Mouse (Mus musculus) hindbrain, embryonic 14.5 days (tissue): Measurements from ENCODE around the gene Samd9l. TPM values are rescaled to one million over a fixed set of nuclear protein-coding genes. Genes with fewer than 3 reads are reported as not detected.
"Not testable (repeated sequence)": the region's sequence is repeated elsewhere in the genome, so short reads cannot be mapped to it uniquely, and the experiment has no call there.

Experiments used
- ATAC-seq: fragments of 200-750 bp; cut with Nextera tagmentation; 2 replicates; pipeline ENCODE4 v1.8.0; 2017; ENCODE audit warnings: moderate number of reproducible peaks, mild to moderate bottlenecking, moderate TSS enrichment, moderate library complexity; ENCODE audit not compliant: low FRiP score
- DNase-seq: peaks from one replicate; pipeline ENCODE4 v3.0.0-alpha.2; 2015; ENCODE audit warnings: low spot score
- H3K27ac ChIP-seq: fragments of 300-500 bp; sonication (generic); 2 replicates; pipeline ENCODE4 v1.5.1; 2014; ENCODE audit warnings: mild to moderate bottlenecking, moderate library complexity
- H3K27me3 ChIP-seq: fragments of 300-500 bp; sonication (generic); 2 replicates; pipeline ENCODE4 v1.6.1; 2014; ENCODE audit warnings: mild to moderate bottlenecking, low read length, mixed read lengths; ENCODE audit not compliant: control insufficient read depth, insufficient read depth
- H3K36me3 ChIP-seq: fragments of 300-500 bp; sonication (generic); replicated peaks from 2 replicates; pipeline ENCODE4 v1.6.1; 2014; ENCODE audit not compliant: control insufficient read depth, insufficient read depth
- H3K4me1 ChIP-seq: fragments of 300-500 bp; sonication (generic); replicated peaks from 2 replicates; pipeline ENCODE4 v1.6.1; 2014; ENCODE audit warnings: antibody characterized with exemption, low read length, mixed read lengths; ENCODE audit not compliant: control insufficient read depth, insufficient read depth
- H3K4me2 ChIP-seq: fragments of 300-500 bp; sonication (generic); replicated peaks from 2 replicates; pipeline ENCODE4 v1.6.1; 2014; ENCODE audit warnings: mild to moderate bottlenecking, moderate library complexity
- H3K4me3 ChIP-seq: fragments of 300-500 bp; sonication (generic); replicated peaks from 2 replicates; pipeline ENCODE4 v1.5.1; 2014; ENCODE audit warnings: mild to moderate bottlenecking, low read length
- H3K9ac ChIP-seq: fragments of 300-500 bp; sonication (generic); 2 replicates; pipeline ENCODE4 v1.6.1; 2014
- H3K9me3 ChIP-seq: fragments of 300-500 bp; sonication (generic); 2 replicates; pipeline ENCODE4 v1.6.1; 2016; ENCODE audit warnings: low read length; ENCODE audit not compliant: control insufficient read depth
- WGBS: fragments of 180-500 bp; shearing (Covaris S2); extraction: QIAGEN DNeasy Blood & Tissue Kit; methylation state at CpG from one replicate; pipeline ENCODE4 v1.1.7; 2014; 5-methylcytosine and 5-hydroxymethylcytosine counted together
- polyA plus RNA-seq: library from polyadenylated mRNA; unstranded; fragments of >200 nt; fragmentation: Nextera tagmentation; extraction: Ambion mirVana; gene quantifications from 2 replicates; pipeline ENCODE4 v1.2.1, GENCODE M21; 2014

Gene Samd9l
- polyA plus RNA-seq, 1 experiment from 2014 or later, result 1.6 TPM

DNA sequence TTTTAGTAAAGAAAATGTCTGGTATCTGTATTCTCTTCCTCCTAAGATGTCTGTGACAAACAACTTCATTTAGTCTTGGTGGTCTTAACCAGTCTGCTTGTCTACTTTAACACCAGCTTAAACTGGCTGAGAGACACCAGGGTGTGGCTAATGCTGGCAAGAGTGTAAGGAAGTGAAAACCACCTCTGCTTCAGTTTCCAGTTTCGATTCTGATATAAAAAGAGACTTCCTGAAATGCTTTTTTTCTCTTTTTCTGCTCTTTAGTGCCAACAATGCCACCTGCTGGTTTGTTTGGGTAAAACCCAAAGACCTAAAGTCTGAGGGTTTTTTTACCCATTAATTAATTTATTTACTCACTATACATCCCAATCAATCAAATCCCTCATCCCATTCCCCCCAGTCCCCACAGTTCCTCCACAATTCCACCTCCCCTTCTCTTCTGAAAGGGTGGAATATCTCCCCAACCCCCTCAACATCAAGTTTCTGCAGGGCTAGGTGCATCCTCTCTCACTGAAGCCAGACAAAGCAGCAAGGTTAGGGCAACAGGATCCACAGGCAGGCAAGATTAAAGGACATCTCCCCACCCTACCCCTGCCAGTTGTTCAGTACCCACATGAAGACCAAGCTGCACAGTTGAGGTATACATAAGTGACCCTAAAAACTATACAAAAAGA is 53.3 kb downstream of the Samd9l start:
- not testable (repeated sequence) for H3K27ac ChIP-seq, H3K9me3 ChIP-seq, H3K36me3 ChIP-seq, H3K4me1 ChIP-seq, H3K4me3 ChIP-seq, H3K9ac ChIP-seq, H3K27me3 ChIP-seq, H3K4me2 ChIP-seq
- ATAC-seq (peak; percentile 60; the same call in 1 of the 2 replicates), DNase-seq (peak; percentile 73)
- 7% methylated on average over 1 of the region's 1 CpGs for WGBS

DNA sequence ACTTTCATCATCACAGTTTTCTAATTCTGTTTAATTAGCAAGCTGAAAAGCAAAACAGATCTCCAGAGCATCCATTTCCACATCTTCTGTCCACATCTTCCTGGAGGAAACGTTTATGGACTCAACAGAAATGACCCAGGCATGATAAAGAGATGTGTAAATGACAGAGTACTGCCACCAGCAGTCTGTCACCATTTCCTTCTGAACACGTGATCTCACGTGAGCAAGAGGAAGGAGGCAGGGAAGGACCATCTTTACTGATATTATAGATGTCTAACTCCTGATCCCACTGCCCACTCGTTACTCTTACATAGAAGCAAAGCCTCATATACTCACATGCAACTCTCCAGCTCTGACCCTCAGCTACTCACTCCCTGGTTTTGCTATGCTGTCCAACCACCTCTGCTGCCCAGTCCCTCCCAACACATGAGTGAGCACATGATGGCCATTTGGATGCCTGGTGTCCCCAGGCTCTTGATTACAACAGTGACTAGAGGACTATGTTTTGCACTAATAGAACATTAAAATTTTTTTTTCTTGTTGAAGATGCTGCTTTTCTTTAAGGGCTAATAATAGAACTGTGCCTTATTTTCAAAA is 54.2 kb downstream of the Samd9l start:
- not testable (repeated sequence) for H3K27ac ChIP-seq, ATAC-seq, H3K4me3 ChIP-seq, H3K9ac ChIP-seq, H3K4me1 ChIP-seq, H3K9me3 ChIP-seq, H3K27me3 ChIP-seq, DNase-seq, H3K36me3 ChIP-seq, H3K4me2 ChIP-seq
- WGBS, result 73% methylated on average over 3 of the region's 4 CpGs

DNA sequence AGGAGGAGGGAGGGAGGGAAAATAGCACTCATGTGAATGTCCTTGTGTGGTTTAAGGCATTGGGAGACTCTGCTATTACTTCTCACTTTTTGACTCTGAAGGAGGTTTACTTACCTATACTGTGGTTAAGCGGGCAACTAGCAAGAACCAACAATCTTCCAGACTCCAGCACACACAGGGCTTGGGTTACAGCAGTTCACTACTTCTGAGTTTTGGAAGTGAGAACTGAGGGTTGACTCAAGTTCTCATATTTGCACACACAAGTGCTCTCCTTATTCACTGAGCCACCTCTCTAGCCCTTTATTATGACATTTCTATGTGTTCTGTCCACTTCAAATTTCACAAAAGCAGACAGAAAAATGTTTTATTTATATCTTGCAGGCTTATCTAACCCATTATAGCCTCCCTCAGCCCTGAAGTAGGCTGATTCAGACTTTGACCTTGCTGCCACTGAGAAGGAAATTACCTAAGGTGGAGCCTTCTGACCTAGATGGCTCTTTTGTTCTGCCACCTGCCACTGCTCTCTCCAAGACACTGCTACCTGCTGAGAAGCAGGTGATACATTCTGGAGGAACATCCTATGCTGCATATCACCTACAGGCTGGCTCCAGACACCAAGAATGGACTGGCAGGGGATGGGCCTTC is 55.6 kb downstream of the Samd9l start:
- not testable (repeated sequence) for DNase-seq, H3K9ac ChIP-seq, H3K4me1 ChIP-seq, H3K27ac ChIP-seq, H3K4me3 ChIP-seq, H3K9me3 ChIP-seq, ATAC-seq, H3K4me2 ChIP-seq, H3K36me3 ChIP-seq, H3K27me3 ChIP-seq
- 82% methylated on average over 1 of the region's 1 CpGs for WGBS

DNA sequence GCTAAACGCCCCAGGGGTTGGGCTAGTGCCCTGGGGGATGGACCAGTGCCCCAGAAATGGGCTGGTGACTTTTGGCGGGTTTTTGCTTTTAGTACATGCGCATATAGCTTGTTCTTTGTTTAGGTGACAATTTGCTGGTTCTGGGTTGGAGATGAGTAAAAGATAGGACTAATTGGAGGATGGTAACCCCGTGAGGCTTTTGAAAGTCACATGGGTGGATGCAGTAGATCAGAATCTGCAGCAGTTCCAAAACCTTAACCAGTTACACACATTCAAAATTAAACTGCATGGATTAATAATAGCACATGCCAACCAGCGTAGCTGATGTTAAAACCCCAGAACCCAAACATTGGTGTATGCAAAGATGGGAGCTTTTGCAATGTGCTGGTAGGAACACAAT is 57.9 kb downstream of the Samd9l start:
- H3K27ac ChIP-seq, result no peak overlapping the region
- DNase-seq (no peak), ATAC-seq (no peak)
- no peaks in the 10 kb centered on the region for H3K36me3 ChIP-seq
- no peak overlapping the region for H3K4me3 ChIP-seq
- no peaks in the 10 kb centered on the region for H3K4me1 ChIP-seq
- no peaks in the 10 kb centered on the region for H3K9me3 ChIP-seq
- H3K9ac ChIP-seq, result no peak overlapping the region
- H3K4me2 ChIP-seq, result peak overlapping the region; percentile 37
- 59% methylated on average over 5 of the region's 5 CpGs for WGBS
- no peaks in the 10 kb centered on the region for H3K27me3 ChIP-seq

DNA sequence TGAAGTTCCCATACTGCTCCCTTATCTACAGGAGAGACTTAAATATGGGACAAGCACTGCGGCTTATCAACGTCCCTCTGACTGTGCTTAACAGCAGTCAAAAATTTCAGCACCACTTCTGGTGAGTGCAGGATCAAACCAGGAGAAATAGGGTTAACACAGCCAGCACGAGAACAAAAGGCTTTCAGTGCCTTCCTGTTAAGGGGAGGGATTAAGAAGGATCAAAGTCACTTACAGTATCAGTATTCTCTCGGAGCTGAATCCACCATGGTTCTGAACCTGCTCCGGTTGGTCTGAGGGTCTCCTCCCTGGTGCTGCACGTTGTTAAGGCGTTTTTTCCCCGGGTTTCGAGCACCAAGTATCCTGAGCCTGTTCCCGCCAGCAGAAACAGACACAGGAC is 58.4 kb downstream of the Samd9l start:
- peak overlapping the region; percentile 26 for H3K9ac ChIP-seq
- peak overlapping the region; percentile 10 for H3K4me3 ChIP-seq
- peak overlapping the region; percentile 37 for H3K4me2 ChIP-seq
- DNase-seq, result peak; percentile 25
- not testable (repeated sequence) for H3K9me3 ChIP-seq, H3K4me1 ChIP-seq, H3K36me3 ChIP-seq, H3K27ac ChIP-seq, H3K27me3 ChIP-seq
- WGBS, result 26% methylated on average over 10 of the region's 10 CpGs
- ATAC-seq, result peak; percentile 43; the same call in 1 of the 2 replicates

DNA sequence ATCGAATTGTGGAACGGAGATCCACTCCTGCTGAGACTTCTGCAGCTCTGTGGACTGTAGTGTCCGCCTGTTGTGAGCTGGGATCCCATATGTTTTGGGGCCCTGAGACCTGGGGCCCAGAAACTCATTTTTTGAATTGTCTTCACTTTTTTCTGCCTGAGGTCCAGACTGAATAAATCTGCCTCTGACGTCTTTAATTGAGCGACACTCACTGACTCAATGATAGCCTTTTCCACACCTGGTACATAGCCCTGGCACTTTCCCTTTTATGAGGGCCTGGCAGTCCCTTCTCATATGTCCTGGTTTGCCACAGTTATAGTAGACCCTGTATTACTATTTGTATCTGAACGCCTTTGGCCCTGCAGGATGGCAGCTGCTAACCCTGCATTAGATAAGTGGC is 60.2 kb downstream of the Samd9l start:
- not testable (repeated sequence) for H3K4me3 ChIP-seq, H3K9me3 ChIP-seq, H3K4me2 ChIP-seq, H3K9ac ChIP-seq, DNase-seq, H3K4me1 ChIP-seq, ATAC-seq, H3K27ac ChIP-seq, H3K27me3 ChIP-seq, H3K36me3 ChIP-seq
- 82% methylated on average over 6 of the region's 6 CpGs for WGBS

Other genes starting within 250 kb of the Samd9l start
- 1.4 and 2.2 TPM in 2 replicates for gene Hepacam2, start 98.7 kb upstream of the Samd9l start, polyA plus RNA-seq
- gene Vps50, start 98.8 kb upstream of the Samd9l start, polyA plus RNA-seq, result 55.8 and 60.8 TPM in 2 replicates